Mouse (Mus musculus) kidney, embryonic 15.5 days (tissue): ENCODE results near the gene Mpp6. TPM values are rescaled to one million over a fixed set of nuclear protein-coding genes. Genes with fewer than 3 reads are reported as not detected.

Experiments
- ATAC-seq: fragments of 200-750 bp; cut with Nextera tagmentation; replicated peaks from 2 replicates; pipeline ENCODE4 v1.8.0; 2017; ENCODE audit warnings: moderate TSS enrichment; ENCODE audit not compliant: low FRiP score
- H3K27ac ChIP-seq: fragments of 300-500 bp; sonication (generic); 2 replicates; pipeline ENCODE4 v1.5.1; 2015; ENCODE audit warnings: mild to moderate bottlenecking, inconsistent platforms
- H3K27me3 ChIP-seq: fragments of 300-500 bp; sonication (generic); 2 replicates; pipeline ENCODE4 v1.6.1; 2015; ENCODE audit warnings: inconsistent platforms
- H3K36me3 ChIP-seq: fragments of 300-500 bp; sonication (generic); 2 replicates; pipeline ENCODE4 v1.6.1; 2015; ENCODE audit warnings: inconsistent platforms
- H3K4me1 ChIP-seq: fragments of 300-500 bp; sonication (generic); 2 replicates; pipeline ENCODE4 v1.6.1; 2015; ENCODE audit warnings: inconsistent platforms
- H3K4me2 ChIP-seq: fragments of 300-500 bp; sonication (generic); 2 replicates; pipeline ENCODE4 v1.6.1; 2015; ENCODE audit warnings: moderate library complexity, mild to moderate bottlenecking, inconsistent platforms
- H3K4me3 ChIP-seq: fragments of 300-500 bp; sonication (generic); replicated peaks from 2 replicates; pipeline ENCODE4 v1.5.1; 2015; ENCODE audit warnings: mild to moderate bottlenecking, inconsistent platforms
- H3K9ac ChIP-seq: fragments of 300-500 bp; sonication (generic); 2 replicates; pipeline ENCODE4 v1.6.1; 2015; ENCODE audit warnings: mild to moderate bottlenecking, inconsistent platforms
- H3K9me3 ChIP-seq: fragments of 300-500 bp; sonication (generic); replicated peaks from 2 replicates; pipeline ENCODE4 v1.6.1; 2016; ENCODE audit warnings: inconsistent platforms
- WGBS: fragments of 180-500 bp; shearing (Covaris S2); methylation state at CpG from one replicate; pipeline ENCODE4 v1.1.7; 2015; ENCODE audit warnings: mixed read lengths; 5-methylcytosine and 5-hydroxymethylcytosine counted together
- polyA plus RNA-seq: library from polyadenylated mRNA; unstranded; fragments of >200 nt; fragmentation: Nextera tagmentation; extraction: Ambion mirVana; gene quantifications from 2 replicates; pipeline ENCODE4 v1.2.1, GENCODE M21; 2015

Mpp6 gene
- polyA plus RNA-seq, 1 experiment from 2014 or later: 98.9 TPM

DNA sequence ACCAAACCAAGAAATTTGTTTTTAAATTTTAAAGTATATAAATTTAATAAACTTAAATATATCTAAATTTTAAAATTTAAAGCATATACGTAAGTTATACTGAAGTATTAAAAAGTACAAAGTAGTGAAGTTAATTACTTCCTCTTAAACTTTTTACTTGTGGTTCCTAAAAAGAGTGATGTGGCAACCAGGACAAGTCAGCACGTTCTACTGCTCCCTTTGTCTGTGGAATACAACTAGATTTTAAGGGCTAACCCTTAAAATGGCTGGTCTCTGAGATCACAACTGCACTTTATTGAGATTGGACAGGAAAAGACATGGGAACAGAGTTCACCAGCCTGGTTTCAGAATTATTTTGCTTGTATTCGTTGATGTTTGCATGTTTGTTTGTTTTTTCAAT lies 53.0 kb downstream of the Mpp6 start:
- H3K27ac ChIP-seq: no peak overlapping the region

DNA sequence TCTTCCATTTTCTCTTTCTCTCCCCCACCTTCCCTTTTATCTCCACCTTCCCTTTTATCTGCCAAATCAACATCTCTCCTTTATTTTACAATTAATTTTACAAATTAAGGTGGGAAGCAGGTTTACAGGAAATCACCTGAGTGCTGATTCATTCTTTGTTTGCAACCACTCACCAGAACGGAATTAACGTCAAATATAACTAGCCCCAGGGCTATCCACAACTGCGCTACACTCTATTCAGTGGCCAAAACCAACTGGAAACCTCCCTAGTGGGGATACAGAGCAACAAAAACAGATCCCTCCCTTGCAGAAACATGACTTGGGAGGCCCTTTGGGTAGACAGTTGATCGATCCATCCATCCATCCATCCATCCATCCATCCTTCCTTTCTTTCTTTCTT lies 58.8 kb downstream of the Mpp6 start:
- Histone ChIP-seq H3K27ac (no peak overlapping the region), H3K36me3 (peaks cover 23% of the 10 kb centered on the region), H3K4me3 (no peak overlapping the region), H3K4me2 (no peak overlapping the region), H3K27me3 (no peaks in the 10 kb centered on the region), H3K9me3 (0 out of 2 replicates have a peak, but pooled peaks cover 3% of the 10 kb centered on the region), H3K4me1 (no peaks in the 10 kb centered on the region), H3K9ac (no peak overlapping the region)
- 81% methylated on average over 4 of the region's 4 CpGs for WGBS
- no peak for ATAC-seq

More for the DNA sequence above, 53.0 kb downstream of the Mpp6 start:
- Histone ChIP-seq H3K9me3 (no peaks in the 10 kb centered on the region), H3K4me3 (no peak overlapping the region), H3K27me3 (no peaks in the 10 kb centered on the region), H3K4me2 (no peak overlapping the region), H3K36me3 (peaks cover 21% of the 10 kb centered on the region), H3K9ac (no peak overlapping the region), H3K4me1 (no peaks in the 10 kb centered on the region)
- WGBS: 84% methylated on average over 3 of the region's 3 CpGs
- ATAC-seq: no peak

DNA sequence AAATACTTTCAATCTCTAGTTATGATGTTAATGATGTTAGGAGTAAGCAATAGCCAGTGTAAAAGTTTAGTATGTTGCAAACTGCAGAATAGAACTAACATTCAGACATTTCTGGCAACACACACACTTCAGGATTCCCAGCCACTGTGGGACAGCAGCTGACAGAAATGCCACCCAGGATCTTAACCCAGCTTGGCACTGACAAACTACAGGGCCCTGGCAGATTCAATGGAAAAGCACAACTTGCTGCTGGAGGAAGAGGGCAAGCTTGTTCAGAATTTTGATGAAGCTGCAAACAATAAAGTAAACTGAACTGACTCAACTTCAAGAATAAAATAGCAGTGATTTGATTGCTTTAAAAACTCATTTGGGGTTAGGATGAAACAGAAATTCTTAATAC lies 59.7 kb downstream of the Mpp6 start:
- no peaks in the 10 kb centered on the region for H3K27me3 ChIP-seq
- ATAC-seq: no peak
- H3K9ac ChIP-seq: no peak overlapping the region
- H3K9me3 ChIP-seq: 0 out of 2 replicates have a peak, but pooled peaks cover 3% of the 10 kb centered on the region
- H3K27ac ChIP-seq: no peak overlapping the region
- no peaks in the 10 kb centered on the region for H3K4me1 ChIP-seq
- H3K4me2 ChIP-seq: no peak overlapping the region
- H3K36me3 ChIP-seq: peaks cover 19% of the 10 kb centered on the region
- no peak overlapping the region for H3K4me3 ChIP-seq

DNA sequence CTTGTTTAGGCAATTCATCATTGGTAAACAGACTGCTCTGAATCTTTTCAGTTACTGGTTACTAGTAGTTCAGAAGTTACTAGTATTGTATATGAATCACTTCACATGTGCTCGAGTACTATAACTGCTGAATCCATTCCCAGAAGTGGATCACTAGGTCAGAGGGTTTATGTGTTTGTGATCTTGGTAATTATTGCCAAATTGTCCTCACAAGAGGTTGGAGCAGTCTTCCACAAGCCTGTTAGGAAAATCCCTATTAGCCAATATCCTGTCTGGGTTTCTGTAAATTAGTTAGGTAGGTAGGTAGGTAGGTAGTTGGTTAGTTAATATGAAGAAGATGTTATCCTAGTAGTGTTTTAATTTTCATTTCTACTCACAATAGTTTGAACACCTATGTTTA lies 65.7 kb downstream of the Mpp6 start:
- Histone ChIP-seq H3K27ac (no peak overlapping the region), H3K9me3 (0 out of 2 replicates have a peak, but pooled peaks cover 3% of the 10 kb centered on the region), H3K4me3 (no peak overlapping the region), H3K4me1 (0 out of 2 replicates have a peak, but pooled peaks cover 2% of the 10 kb centered on the region), H3K36me3 (peaks cover 14% of the 10 kb centered on the region), H3K27me3 (no peaks in the 10 kb centered on the region), H3K4me2 (no peak overlapping the region), H3K9ac (no peak overlapping the region)
- WGBS: 78% methylated on average over 1 of the region's 1 CpGs
- ATAC-seq: no peak

DNA sequence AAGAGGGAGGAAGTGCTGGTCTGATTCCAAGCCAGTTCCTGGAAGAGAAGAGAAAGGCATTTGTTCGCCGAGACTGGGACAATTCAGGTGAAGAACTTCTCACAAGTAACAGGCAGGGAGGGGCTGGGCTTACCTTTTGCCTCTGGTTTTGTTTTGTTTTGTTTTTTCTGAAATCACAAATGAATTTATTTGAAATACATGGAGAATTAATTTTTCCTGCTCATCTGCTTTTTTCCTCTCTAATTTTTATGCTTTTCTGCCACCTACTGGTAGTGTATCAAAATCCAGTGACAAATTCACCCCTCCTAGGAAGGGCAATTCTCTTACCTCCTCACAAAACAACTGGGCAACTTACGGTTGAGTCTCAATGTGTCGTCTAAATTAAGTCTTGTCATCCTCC lies 70.1 kb downstream of the Mpp6 start:
- H3K9ac ChIP-seq: no peak overlapping the region
- no peak overlapping the region for H3K27ac ChIP-seq
- WGBS: 61% methylated on average over 4 of the region's 4 CpGs
- no peak overlapping the region for H3K4me2 ChIP-seq
- no peak for ATAC-seq
- no peak overlapping the region for H3K4me3 ChIP-seq
- H3K4me1 ChIP-seq: 0 out of 2 replicates have a peak, but pooled peaks cover 2% of the 10 kb centered on the region
- H3K27me3 ChIP-seq: no peaks in the 10 kb centered on the region
- no peaks in the 10 kb centered on the region for H3K9me3 ChIP-seq
- peaks cover 29% of the 10 kb centered on the region for H3K36me3 ChIP-seq

DNA sequence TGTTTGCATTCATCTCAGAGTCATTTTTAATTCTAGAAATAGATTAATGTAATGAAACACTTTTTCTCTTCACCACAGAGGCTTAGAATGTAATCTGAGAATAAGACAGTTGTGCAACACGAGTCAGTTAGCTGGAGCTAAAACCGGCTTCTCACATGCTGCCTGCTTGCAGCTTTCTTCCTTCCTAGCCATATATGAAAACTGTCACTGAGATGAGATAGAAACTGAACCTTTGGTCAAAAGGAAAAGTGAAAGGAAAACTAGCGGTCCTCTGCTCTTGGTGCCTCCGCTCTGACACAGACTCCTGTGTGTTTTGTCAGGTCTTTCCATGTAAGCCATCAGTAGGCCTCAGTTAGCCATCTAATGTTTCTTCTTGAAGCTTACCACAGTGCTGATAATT lies 77.9 kb downstream of the Mpp6 start:
- 56% methylated on average over 4 of the region's 4 CpGs for WGBS
- Histone ChIP-seq H3K4me3 (no peak overlapping the region), H3K36me3 (peaks cover 34% of the 10 kb centered on the region), H3K9ac (no peak overlapping the region), H3K9me3 (no peaks in the 10 kb centered on the region), H3K27ac (no peak overlapping the region), H3K4me2 (no peak overlapping the region), H3K4me1 (0 out of 2 replicates have a peak, but pooled peaks cover 3% of the 10 kb centered on the region), H3K27me3 (no peaks in the 10 kb centered on the region)
- ATAC-seq: no peak

DNA sequence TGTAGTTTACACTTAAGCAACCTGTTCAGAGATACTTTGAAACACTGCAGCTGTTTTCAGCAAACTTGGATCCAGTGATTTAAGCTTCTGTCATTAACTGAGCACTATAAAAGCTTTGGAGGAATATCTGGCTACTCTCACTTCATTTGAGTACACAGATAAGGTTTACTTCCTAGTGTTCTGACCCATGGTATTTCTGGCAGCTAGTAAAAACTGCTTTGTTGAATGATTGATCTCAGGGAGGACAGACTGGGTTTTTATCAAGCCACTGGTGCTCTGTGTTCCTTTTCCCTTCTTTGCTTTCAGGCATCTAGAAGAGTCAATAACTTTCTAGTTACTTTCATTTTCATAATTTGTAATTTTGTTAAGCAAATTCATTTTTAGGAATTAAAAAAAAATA lies 79.3 kb downstream of the Mpp6 start:
- H3K9me3 ChIP-seq: no peaks in the 10 kb centered on the region
- no peaks in the 10 kb centered on the region for H3K27me3 ChIP-seq
- 0 out of 2 replicates have a peak, but pooled peaks cover 3% of the 10 kb centered on the region for H3K4me1 ChIP-seq
- no peak overlapping the region for H3K4me2 ChIP-seq
- H3K9ac ChIP-seq: no peak overlapping the region
- peaks cover 23% of the 10 kb centered on the region for H3K36me3 ChIP-seq
- H3K4me3 ChIP-seq: no peak overlapping the region
- 0 out of 2 replicates have a peak overlapping the region, but pooled peaks have one; percentile 37 for H3K27ac ChIP-seq
- no peak for ATAC-seq

DNA sequence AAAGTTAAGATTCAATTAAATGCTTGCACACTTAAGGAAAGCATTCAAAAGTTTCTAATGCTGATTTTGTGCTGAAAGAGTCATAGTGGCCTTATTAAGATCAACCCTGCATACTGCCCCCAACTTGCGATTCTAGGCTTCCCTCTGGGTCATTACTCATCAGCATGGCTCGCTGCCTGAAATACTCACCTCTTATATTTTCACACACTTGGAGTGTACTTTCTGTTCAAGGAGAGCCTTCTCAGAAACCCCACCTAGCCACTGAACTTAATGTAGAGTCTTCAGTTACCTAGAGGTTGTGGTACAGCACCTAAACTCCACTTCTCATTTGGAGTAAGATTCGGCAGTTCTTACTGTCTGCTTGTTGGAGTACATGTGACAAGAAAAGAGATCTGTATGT lies 81.6 kb downstream of the Mpp6 start:
- Histone ChIP-seq H3K9ac (no peak overlapping the region), H3K36me3 (peaks cover 32% of the 10 kb centered on the region), H3K4me1 (0 out of 2 replicates have a peak, but pooled peaks cover 3% of the 10 kb centered on the region), H3K9me3 (no peaks in the 10 kb centered on the region), H3K4me3 (no peak overlapping the region), H3K27me3 (no peaks in the 10 kb centered on the region), H3K4me2 (no peak overlapping the region), H3K27ac (no peak overlapping the region)
- no peak for ATAC-seq
- whole genome bisulfite sequencing: 81% methylated on average over 3 of the region's 3 CpGs

DNA sequence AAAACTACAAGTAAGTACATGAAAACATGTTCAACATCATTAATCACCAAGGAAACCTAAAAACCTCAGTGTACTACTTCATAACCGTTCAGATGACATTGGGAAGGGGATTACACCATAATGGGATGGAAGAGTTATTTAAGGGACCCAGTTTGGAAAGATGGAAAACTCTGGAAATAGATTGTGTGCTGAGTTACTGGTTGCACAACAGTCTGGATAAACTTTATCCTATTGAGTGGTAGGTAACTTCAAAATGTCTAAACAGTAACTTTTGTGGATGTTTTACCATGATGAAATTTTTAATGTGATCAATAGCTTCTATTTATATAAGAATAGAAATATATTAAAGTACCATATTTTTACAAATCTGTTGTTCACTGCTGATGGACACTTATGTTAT lies 82.1 kb downstream of the Mpp6 start:
- ATAC-seq: no peak
- Histone ChIP-seq H3K27ac (no peak overlapping the region), H3K27me3 (no peaks in the 10 kb centered on the region), H3K4me2 (no peak overlapping the region), H3K4me1 (0 out of 2 replicates have a peak, but pooled peaks cover 3% of the 10 kb centered on the region), H3K4me3 (no peak overlapping the region), H3K36me3 (peaks cover 35% of the 10 kb centered on the region), H3K9me3 (no peaks in the 10 kb centered on the region), H3K9ac (no peak overlapping the region)
- 73% methylated on average over 1 of the region's 1 CpGs for WGBS

DNA sequence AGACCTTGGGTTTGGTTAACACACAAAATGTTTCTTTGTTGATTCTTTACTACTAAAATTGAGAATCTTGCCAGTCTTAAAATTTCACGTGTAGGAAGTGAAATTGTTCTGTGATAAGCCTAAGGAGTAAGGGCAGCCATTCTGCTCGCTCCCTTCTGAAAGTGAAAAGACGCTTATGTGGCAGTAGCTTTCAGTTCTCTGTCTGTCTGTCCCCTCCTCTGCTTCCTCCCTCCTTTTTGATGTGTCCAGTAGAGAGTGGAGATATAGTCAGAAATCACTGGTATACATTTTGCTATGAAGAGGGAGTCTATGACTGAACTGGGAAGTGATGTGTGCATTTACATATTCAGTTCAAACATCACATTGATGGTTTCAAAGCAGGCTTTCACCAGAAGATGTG lies 82.8 kb downstream of the Mpp6 start:
- 80% methylated on average over 3 of the region's 3 CpGs for WGBS

DNA sequence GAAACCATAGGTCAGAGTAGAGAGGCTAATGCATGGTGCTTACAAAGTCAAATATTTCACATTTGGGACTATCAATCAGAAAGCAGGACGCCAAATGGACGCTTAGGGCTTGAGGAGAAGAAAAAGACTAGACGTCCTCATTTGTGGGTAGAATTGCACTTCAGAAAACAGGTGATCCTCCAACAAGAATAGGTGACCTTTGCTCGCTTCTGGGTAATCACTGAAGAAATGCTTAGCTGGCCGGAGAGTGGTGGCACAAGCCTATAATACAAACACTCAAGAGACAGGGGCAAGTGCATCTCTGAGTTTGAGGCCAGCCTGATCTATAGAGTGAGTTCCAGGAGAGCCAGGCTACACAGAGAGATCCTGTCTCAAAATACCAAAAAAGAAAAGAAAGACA lies 83.8 kb downstream of the Mpp6 start:
- no peaks in the 10 kb centered on the region for H3K9me3 ChIP-seq
- no peak overlapping the region for H3K27ac ChIP-seq
- H3K4me2 ChIP-seq: no peak overlapping the region
- peaks cover 49% of the 10 kb centered on the region for H3K36me3 ChIP-seq
- no peak overlapping the region for H3K4me3 ChIP-seq
- H3K27me3 ChIP-seq: no peaks in the 10 kb centered on the region
- H3K9ac ChIP-seq: no peak overlapping the region
- no peak for ATAC-seq
- 0 out of 2 replicates have a peak, but pooled peaks cover 3% of the 10 kb centered on the region for H3K4me1 ChIP-seq
- 65% methylated on average over 5 of the region's 5 CpGs for WGBS

More for the DNA sequence above, 82.8 kb downstream of the Mpp6 start:
- peaks cover 42% of the 10 kb centered on the region for H3K36me3 ChIP-seq
- no peak overlapping the region for H3K27ac ChIP-seq
- no peaks in the 10 kb centered on the region for H3K27me3 ChIP-seq
- H3K4me3 ChIP-seq: no peak overlapping the region
- H3K9ac ChIP-seq: no peak overlapping the region
- H3K4me1 ChIP-seq: 0 out of 2 replicates have a peak, but pooled peaks cover 3% of the 10 kb centered on the region
- no peak overlapping the region for H3K4me2 ChIP-seq
- no peaks in the 10 kb centered on the region for H3K9me3 ChIP-seq
- ATAC-seq: no peak

DNA sequence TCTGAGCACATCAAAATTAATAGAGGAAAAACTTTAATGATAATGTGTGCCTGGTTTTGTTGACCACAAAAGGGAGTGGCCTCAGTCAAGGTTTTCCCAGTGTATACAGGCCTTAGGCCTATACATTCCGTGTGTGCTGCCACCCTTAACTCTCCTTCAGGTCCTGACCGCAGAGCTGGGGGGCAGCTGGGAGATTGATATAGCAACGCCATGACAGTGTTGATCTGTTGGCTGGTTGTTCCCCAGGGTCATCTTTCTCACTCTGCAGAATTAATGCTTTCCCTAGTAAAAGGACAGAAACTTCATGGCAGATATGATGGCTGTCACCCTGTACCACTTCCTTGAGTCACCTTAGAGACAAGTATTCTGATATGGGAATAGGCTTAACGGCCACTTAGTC lies 94.3 kb downstream of the Mpp6 start:
- H3K4me1 ChIP-seq: 0 out of 2 replicates have a peak, but pooled peaks cover 9% of the 10 kb centered on the region
- no peak overlapping the region for H3K4me3 ChIP-seq
- WGBS: 71% methylated on average over 4 of the region's 4 CpGs
- H3K9me3 ChIP-seq: no peaks in the 10 kb centered on the region
- no peak overlapping the region for H3K9ac ChIP-seq
- no peak for ATAC-seq
- no peaks in the 10 kb centered on the region for H3K27me3 ChIP-seq
- no peak overlapping the region for H3K27ac ChIP-seq
- no peak overlapping the region for H3K4me2 ChIP-seq
- no peaks in the 10 kb centered on the region; the same call in 1 of the 2 replicates for H3K36me3 ChIP-seq

DNA sequence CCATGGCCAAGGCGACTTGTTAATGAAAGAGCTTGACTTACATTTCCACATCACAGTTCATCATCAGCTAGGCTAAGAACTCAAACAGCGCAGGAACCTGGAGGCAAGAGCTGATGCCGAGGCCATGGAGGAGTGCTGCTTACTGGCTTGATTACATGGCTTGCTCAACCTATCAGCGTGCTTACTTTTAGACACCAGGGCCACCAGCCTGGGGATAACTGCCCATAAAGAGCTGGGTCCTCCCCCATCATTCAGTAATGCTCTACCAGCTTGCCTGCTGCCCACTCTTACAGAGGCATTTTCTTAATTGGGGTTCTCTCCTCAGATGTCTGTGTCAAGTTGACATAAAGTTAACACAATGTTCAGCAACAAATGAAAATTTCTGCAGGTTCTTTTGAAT lies 95.1 kb downstream of the Mpp6 start:
- Histone ChIP-seq H3K4me1 (0 out of 2 replicates have a peak, but pooled peaks cover 9% of the 10 kb centered on the region), H3K9ac (no peak overlapping the region), H3K4me3 (no peak overlapping the region), H3K4me2 (no peak overlapping the region), H3K27ac (no peak overlapping the region), H3K27me3 (no peaks in the 10 kb centered on the region), H3K36me3 (no peaks in the 10 kb centered on the region; the same call in 1 of the 2 replicates), H3K9me3 (no peaks in the 10 kb centered on the region)
- 0 out of 2 replicates have a peak, but pooled peaks have one; percentile 49 for ATAC-seq
- WGBS: 80% methylated on average over 4 of the region's 4 CpGs
